Mouse (Mus musculus) ES-E14 (cell line): ENCODE results near the gene Pde4d. TPM values are rescaled to one million over a fixed set of nuclear protein-coding genes. Genes with fewer than 3 reads are reported as not detected.

ENCODE experiments used
- DNase-seq: peaks from one replicate; pipeline ENCODE4 v3.0.0-alpha.2; 2013; ENCODE audit warnings: low read depth, low spot score
- H3K27ac ChIP-seq: 2 replicates; pipeline ENCODE4 v1.5.1; 2012; ENCODE audit warnings: low read depth, mild to moderate bottlenecking, low read length, moderate library complexity, mixed read lengths; ENCODE audit not compliant: poor library complexity, insufficient read depth, severe bottlenecking
- H3K36me3 ChIP-seq: 2 replicates; pipeline ENCODE4 v1.6.1; 2012; ENCODE audit warnings: mild to moderate bottlenecking, low read length, moderate library complexity, mixed read lengths; ENCODE audit not compliant: control insufficient read depth, poor library complexity, insufficient read depth, severe bottlenecking
- H3K4me1 ChIP-seq, 2 experiments: fragments of 150-350 bp in 1 of 2; sonication (generic) in 1 of 2; 2 replicates each; pipeline ENCODE4 v1.6.1; 2012; ENCODE audit warnings: low read length in 2 of 2, mild to moderate bottlenecking in 1 of 2, mixed read lengths in 1 of 2; ENCODE audit not compliant: control insufficient read depth in 2 of 2, insufficient read depth in 2 of 2, poor library complexity in 1 of 2
- H3K4me3 ChIP-seq, 2 experiments: fragments of 150-350 bp in 1 of 2; sonication (generic) in 1 of 2; 2 replicates each; pipeline ENCODE4 v1.5.1; 2012; ENCODE audit warnings: low read length in 2 of 2, low read depth in 1 of 2, mild to moderate bottlenecking in 1 of 2, mixed read lengths in 1 of 2; ENCODE audit not compliant: insufficient read depth in 1 of 2, poor library complexity in 1 of 2, severe bottlenecking in 1 of 2
- H3K9ac ChIP-seq: 2 replicates; pipeline ENCODE4 v1.6.1; 2012; ENCODE audit warnings: low read depth, mild to moderate bottlenecking, low read length, mixed read lengths; ENCODE audit not compliant: poor library complexity, insufficient read depth, severe bottlenecking
- H3K9me3 ChIP-seq: fragments of 150-350 bp; sonication (generic); 2 replicates; pipeline ENCODE4 v1.6.1; 2012; ENCODE audit warnings: low read depth, mild to moderate bottlenecking, low read length; ENCODE audit not compliant: control insufficient read depth, insufficient read depth
- CHD2 ChIP-seq: IDR thresholded peaks from 2 replicates; pipeline ENCODE4 v1.6.1; 2014; ENCODE audit warnings: mild to moderate bottlenecking, low read depth, low read length, inconsistent platforms
- HCFC1 ChIP-seq: IDR thresholded peaks from 2 replicates; pipeline ENCODE4 v1.6.1; 2012; ENCODE audit warnings: low read length, inconsistent platforms, borderline replicate concordance; ENCODE audit not compliant: insufficient read depth
- MAFK ChIP-seq: IDR thresholded peaks from 2 replicates; pipeline ENCODE4 v1.6.1; 2014; ENCODE audit warnings: mild to moderate bottlenecking, low read depth, low read length, inconsistent platforms; ENCODE audit not compliant: insufficient read depth
- ZC3H11A ChIP-seq: IDR thresholded peaks from 2 replicates; pipeline ENCODE4 v1.6.1; 2012; ENCODE audit warnings: low read depth, mild to moderate bottlenecking, inconsistent platforms, low read length, borderline replicate concordance
- ZNF384 ChIP-seq: IDR thresholded peaks from 2 replicates; pipeline ENCODE4 v1.6.1; 2012; ENCODE audit warnings: low read depth, low read length, inconsistent platforms
- in situ Hi-C, 2 experiments: fragments of 600-800 bp; cut with MboI; formaldehyde crosslinking; loops; one replicate each; pipeline ENCODE4 v1.15.1; 2025; ENCODE audit warnings: low sequenced_read_pairs in 2 of 2, inconsistent platforms in 1 of 2; ENCODE audit not compliant: unreplicated experiment in 2 of 2
- total RNA-seq: library from RNA; depleted of rRNA; stranded (reverse); fragments of 300-350 nt; gene quantifications from 2 replicates; pipeline ENCODE4 v1.2.3, GENCODE M21; 2012

Pde4d gene
- total RNA-seq, 1 experiment, result 10.4 TPM

GRCm38 (mm10) chr13:109825891-109826290 lies 1376.1 kb downstream of the Pde4d start:
- Histone ChIP-seq H3K9me3 (no peaks in the 10 kb centered on the region), H3K36me3 (no peaks in the 10 kb centered on the region), H3K27ac (no peak overlapping the region), H3K4me3 (no peak overlapping the region), H3K9ac (no peak overlapping the region), H3K4me1 (peaks cover 2 to 5% of the 10 kb centered on the region in 2 experiments; a peak in 1 of 4 replicates)
- in situ Hi-C loops, result no loop called here
- DNase-seq, result no peak
- TF ChIP-seq HCFC1 (no peak), MAFK (no peak), CHD2 (no peak), ZNF384 (no peak), ZC3H11A (no peak)

GRCm38 (mm10) chr13:109827341-109827740 lies 1377.6 kb downstream of the Pde4d start:
- peaks cover 3 to 5% of the 10 kb centered on the region in 2 experiments; a peak in 1 of 4 replicates for H3K4me1 ChIP-seq
- H3K9ac ChIP-seq, result no peak overlapping the region
- TF ChIP-seq MAFK, result no peak
- TF ChIP-seq ZC3H11A, result no peak
- H3K36me3 ChIP-seq, result no peaks in the 10 kb centered on the region
- no peaks in the 10 kb centered on the region for H3K9me3 ChIP-seq
- no peak overlapping the region for H3K27ac ChIP-seq
- in situ Hi-C loops, result no loop called here
- no peak overlapping the region; a peak in 1 of 4 replicates for H3K4me3 ChIP-seq
- no peak for DNase-seq

- Histone ChIP-seq H3K9ac (no peak overlapping the region), H3K9me3 (no peaks in the 10 kb centered on the region), H3K36me3 (no peaks in the 10 kb centered on the region), H3K4me1 (peaks cover 3 to 5% of the 10 kb centered on the region in 2 experiments; a peak in 1 of 4 replicates), H3K27ac (no peak overlapping the region), H3K4me3 (peak overlapping the region in 1 of 2 experiments; percentile 49; a peak in 2 of 4 replicates)
- TF ChIP-seq HCFC1 (no peak), ZNF384 (no peak), MAFK (no peak)
- in situ Hi-C loops, result no loop called here
- DNase-seq, result no peak
These were observed 1378.2 kb downstream of the Pde4d start for GRCm38 (mm10) chr13:109827909-109828308.

- in situ Hi-C loops, result no loop called here
- DNase-seq, result no peak
- H3K4me3 ChIP-seq, result no peak overlapping the region
- H3K36me3 ChIP-seq, result no peaks in the 10 kb centered on the region
- no peak overlapping the region for H3K27ac ChIP-seq
- no peak overlapping the region for H3K9ac ChIP-seq
- H3K4me1 ChIP-seq, result peaks cover 3 to 5% of the 10 kb centered on the region in 2 experiments; a peak in 1 of 4 replicates
- TF ChIP-seq MAFK (no peak), CHD2 (no peak), ZC3H11A (no peak)
- no peaks in the 10 kb centered on the region for H3K9me3 ChIP-seq
These were observed 1379.7 kb downstream of the Pde4d start for GRCm38 (mm10) chr13:109829444-109829843.

- TF ChIP-seq ZC3H11A, result no peak
- no peak for TF ChIP-seq CHD2
- no peak for TF ChIP-seq MAFK
- TF ChIP-seq ZNF384, result no peak
- no peak for TF ChIP-seq HCFC1
These were observed 1385.2 kb downstream of the Pde4d start for GRCm38 (mm10) chr13:109834935-109835334.

More at GRCm38 (mm10) chr13:109834935-109835334, 1385.2 kb downstream of the Pde4d start:
- peaks cover 3 to 5% of the 10 kb centered on the region in 2 experiments; a peak in 3 of 4 replicates for H3K4me1 ChIP-seq
- H3K36me3 ChIP-seq, result no peaks in the 10 kb centered on the region
- no peak overlapping the region for H3K27ac ChIP-seq
- no peak overlapping the region for H3K9ac ChIP-seq
- no peak overlapping the region for H3K4me3 ChIP-seq
- DNase-seq, result no peak
- H3K9me3 ChIP-seq, result no peaks in the 10 kb centered on the region
- in situ Hi-C loops, result no loop called here
